Mouse (Mus musculus) heart, postnatal 0 days (tissue): ENCODE data around the gene Prnd. TPM values are rescaled to one million over a fixed set of nuclear protein-coding genes. Genes with fewer than 3 reads are reported as not detected.

Experiments
- ATAC-seq: fragments of 200-750 bp; cut with Nextera tagmentation; 2 replicates; pipeline ENCODE4 v1.8.0; 2017; ENCODE audit warnings: low read depth, moderate number of reproducible peaks, moderate library complexity; ENCODE audit not compliant: insufficient read depth
- DNase-seq: peaks from one replicate; pipeline ENCODE4 v3.0.0-alpha.2; 2016; ENCODE audit warnings: low spot score
- H3K27ac ChIP-seq: fragments of 300-500 bp; sonication (generic); 2 replicates; pipeline ENCODE4 v1.5.1; 2014; ENCODE audit warnings: low read depth, mild to moderate bottlenecking
- H3K27me3 ChIP-seq: fragments of 300-500 bp; sonication (generic); 2 replicates; pipeline ENCODE4 v1.6.1; 2014; ENCODE audit warnings: low read length, mixed read lengths; ENCODE audit not compliant: control insufficient read depth, insufficient read depth
- H3K36me3 ChIP-seq: fragments of 300-500 bp; sonication (generic); replicated peaks from 2 replicates; pipeline ENCODE4 v1.6.1; 2014; ENCODE audit warnings: low read length, mixed read lengths; ENCODE audit not compliant: control insufficient read depth, insufficient read depth
- H3K4me1 ChIP-seq: fragments of 300-500 bp; sonication (generic); 2 replicates; pipeline ENCODE4 v1.6.1; 2014; ENCODE audit warnings: antibody characterized with exemption; ENCODE audit not compliant: control insufficient read depth, insufficient read depth
- H3K4me2 ChIP-seq: fragments of 300-500 bp; sonication (generic); 2 replicates; pipeline ENCODE4 v1.6.1; 2014; ENCODE audit warnings: low read depth, mild to moderate bottlenecking, low read length, moderate library complexity
- H3K4me3 ChIP-seq: fragments of 300-500 bp; sonication (generic); 2 replicates; pipeline ENCODE4 v1.5.1; 2014; ENCODE audit warnings: low read depth, low read length
- H3K9ac ChIP-seq: fragments of 300-500 bp; sonication (generic); replicated peaks from 2 replicates; pipeline ENCODE4 v1.6.1; 2014; ENCODE audit warnings: low read depth, low read length, mixed read lengths
- H3K9me3 ChIP-seq: fragments of 300-500 bp; sonication (generic); replicated peaks from 2 replicates; pipeline ENCODE4 v1.6.1; 2016; ENCODE audit warnings: low read length; ENCODE audit not compliant: control insufficient read depth
- CTCF ChIP-seq: IDR thresholded peaks from 2 replicates; pipeline ENCODE4 v1.5.1; 2016; ENCODE audit warnings: antibody characterized with exemption, control low read depth, low read depth
- EP300 ChIP-seq: IDR thresholded peaks from 2 replicates; pipeline ENCODE4 v1.6.1; 2016; ENCODE audit warnings: antibody characterized with exemption, low read depth
- WGBS: fragments of 180-500 bp; shearing (Covaris S2); extraction: QIAGEN DNeasy Blood & Tissue Kit; methylation state at CpG from one replicate; pipeline ENCODE4 v1.1.7; 2014; 5-methylcytosine and 5-hydroxymethylcytosine counted together
- polyA plus RNA-seq: library from polyadenylated mRNA; unstranded; fragments of >200 nt; fragmentation: Nextera tagmentation; extraction: Ambion mirVana; gene quantifications from 2 replicates; pipeline ENCODE4 v1.2.1, GENCODE M21; 2015
- total RNA-seq: library from RNA; depleted of rRNA; stranded (reverse); fragments of >200 nt; gene quantifications from 2 replicates; pipeline ENCODE4 v1.2.3, GENCODE M21; 2014; ENCODE audit warnings: low replicate concordance

Gene Prnd
- total and polyA plus RNA-seq, 2 experiments from 2014 or later = 9.5 to 16.6 TPM

DNA sequence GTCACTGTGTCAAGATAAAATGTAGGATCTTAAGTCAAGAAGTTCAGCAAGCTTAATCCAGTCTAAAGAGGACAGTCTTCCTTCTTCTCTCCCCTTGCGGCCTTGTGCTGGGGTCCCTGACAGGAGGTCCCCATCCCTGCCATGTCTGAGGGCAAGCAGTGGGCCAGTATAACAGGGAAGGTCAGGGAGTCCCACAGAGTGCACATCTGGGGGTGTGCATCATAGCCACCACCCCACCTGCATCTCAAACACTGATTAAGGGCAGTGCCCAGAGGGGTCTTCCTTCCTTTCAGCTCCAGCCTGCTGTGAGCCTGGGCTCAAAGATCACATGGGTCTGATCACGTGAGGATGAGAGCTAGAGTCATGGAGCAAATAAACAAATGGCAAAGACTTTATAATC, 11.0 kb downstream of the Prnd start:
- H3K4me3 ChIP-seq = no peak overlapping the region
- H3K36me3 ChIP-seq = no peaks in the 10 kb centered on the region
- no peak for TF ChIP-seq CTCF
- TF ChIP-seq EP300 = no peak
- no peak overlapping the region for H3K9ac ChIP-seq
- H3K9me3 ChIP-seq = no peaks in the 10 kb centered on the region
- no peak overlapping the region for H3K4me2 ChIP-seq
- 71% methylated on average over 2 of the region's 2 CpGs for WGBS
- no peaks in the 10 kb centered on the region for H3K27me3 ChIP-seq
- H3K27ac ChIP-seq = no peak overlapping the region
- no peak for ATAC-seq
- no peak for DNase-seq
- H3K4me1 ChIP-seq = peaks cover 6% of the 10 kb centered on the region; the same call in 1 of the 2 replicates

- no peak for TF ChIP-seq CTCF
- no peak for TF ChIP-seq EP300
- DNase-seq (no peak), ATAC-seq (no peak)
- Histone ChIP-seq H3K36me3 (no peaks in the 10 kb centered on the region), H3K4me1 (no peaks in the 10 kb centered on the region), H3K4me2 (no peak overlapping the region), H3K27me3 (no peaks in the 10 kb centered on the region), H3K4me3 (no peak overlapping the region), H3K9ac (no peak overlapping the region), H3K9me3 (no peaks in the 10 kb centered on the region), H3K27ac (no peak overlapping the region)
- 83% methylated on average over 2 of the region's 2 CpGs for WGBS
Observed at GRCm38 (mm10) chr2:131970597-131970996, 19.9 kb downstream of the Prnd start.

DNA sequence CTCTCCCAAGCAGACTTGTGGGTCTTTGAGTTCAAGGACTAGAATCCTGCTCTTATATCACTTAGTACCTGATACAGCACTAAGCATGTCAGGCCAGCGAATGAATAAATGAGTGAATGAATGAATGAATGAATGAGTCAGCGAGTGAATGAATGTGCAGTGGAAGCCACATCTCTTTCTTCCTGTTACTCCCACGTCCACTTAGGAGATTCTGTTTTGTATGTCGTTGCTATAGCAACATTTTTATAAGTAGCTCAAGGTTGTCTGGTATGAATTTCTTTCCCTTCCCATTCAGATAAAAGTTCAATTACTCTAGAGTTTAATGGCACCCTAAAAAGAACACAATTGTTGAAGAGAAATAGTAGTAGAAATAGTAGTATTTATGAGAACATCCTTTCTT, 20.4 kb downstream of the Prnd start:
- TF ChIP-seq CTCF = no peak
- no peak overlapping the region for H3K4me3 ChIP-seq
- ATAC-seq = no peak
- DNase-seq = no peak
- no peak overlapping the region for H3K4me2 ChIP-seq
- H3K9me3 ChIP-seq = no peaks in the 10 kb centered on the region
- H3K36me3 ChIP-seq = no peaks in the 10 kb centered on the region
- H3K27me3 ChIP-seq = no peaks in the 10 kb centered on the region
- no peaks in the 10 kb centered on the region for H3K4me1 ChIP-seq
- WGBS = 60% methylated on average over 4 of the region's 4 CpGs
- no peak overlapping the region for H3K9ac ChIP-seq
- H3K27ac ChIP-seq = no peak overlapping the region

DNA sequence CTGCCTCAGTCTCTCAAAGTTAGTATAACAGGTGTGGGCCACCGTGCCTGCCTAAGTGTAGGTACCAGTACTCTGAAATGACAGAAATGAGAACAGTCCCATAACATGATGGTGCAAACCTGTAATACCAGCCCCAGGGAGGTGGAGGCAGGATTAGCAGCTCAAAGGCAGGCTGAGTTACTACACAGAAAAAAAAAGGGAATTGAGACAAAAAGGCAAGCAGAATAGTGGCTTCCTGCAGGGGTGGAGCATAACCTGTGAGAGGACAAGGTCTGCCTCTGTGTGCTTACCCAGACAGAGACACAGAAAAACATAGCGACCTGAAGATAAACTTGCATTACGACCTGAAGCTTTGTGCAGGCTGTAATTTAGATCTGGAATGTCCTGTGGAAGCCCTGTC, 26.0 kb downstream of the Prnd start:
- Histone ChIP-seq H3K4me1 (peaks cover 7% of the 10 kb centered on the region), H3K9ac (no peak overlapping the region), H3K27ac (no peak overlapping the region), H3K9me3 (peaks cover 4% of the 10 kb centered on the region; the same call in 1 of the 2 replicates), H3K4me2 (no peak overlapping the region), H3K36me3 (no peaks in the 10 kb centered on the region), H3K27me3 (no peaks in the 10 kb centered on the region), H3K4me3 (no peak overlapping the region)
- no peak for DNase-seq
- ATAC-seq = no peak
- TF ChIP-seq CTCF (no peak), EP300 (no peak)
- 70% methylated on average over 3 of the region's 3 CpGs for WGBS

- DNase-seq (peak; percentile 61), ATAC-seq (peak; percentile 90)
- Histone ChIP-seq H3K9me3 (peaks cover 4% of the 10 kb centered on the region; the same call in 1 of the 2 replicates), H3K36me3 (no peaks in the 10 kb centered on the region), H3K4me1 (peaks cover 8% of the 10 kb centered on the region), H3K4me2 (peak overlapping the region; percentile 29; the same call in 1 of the 2 replicates), H3K9ac (0 out of 2 replicates have a peak overlapping the region, but pooled peaks have one; percentile 14), H3K4me3 (no peak overlapping the region), H3K27me3 (no peaks in the 10 kb centered on the region), H3K27ac (peak overlapping the region; percentile 67)
- 11% methylated on average over 9 of the region's 9 CpGs for WGBS
- TF ChIP-seq CTCF (no peak), EP300 (peak; percentile 92)
Observed at GRCm38 (mm10) chr2:131980866-131981265, 30.2 kb downstream of the Prnd start.

- WGBS = 9% methylated on average over 6 of the region's 6 CpGs
Observed at GRCm38 (mm10) chr2:131982546-131983196, 32.0 kb downstream of the Prnd start.

More at GRCm38 (mm10) chr2:131982546-131983196, 32.0 kb downstream of the Prnd start:
- H3K27ac ChIP-seq = no peak overlapping the region
- no peak overlapping the region for H3K4me2 ChIP-seq
- peaks cover 3% of the 10 kb centered on the region; the same call in 1 of the 2 replicates for H3K9me3 ChIP-seq
- no peaks in the 10 kb centered on the region for H3K27me3 ChIP-seq
- DNase-seq (peak; percentile 84), ATAC-seq (peak; percentile 69)
- H3K4me1 ChIP-seq = peaks cover 8% of the 10 kb centered on the region
- no peak overlapping the region for H3K9ac ChIP-seq
- no peaks in the 10 kb centered on the region for H3K36me3 ChIP-seq
- H3K4me3 ChIP-seq = no peak overlapping the region
- TF ChIP-seq EP300 = no peak
- peak; percentile 97 for TF ChIP-seq CTCF
